In genomic region chr5:70252061-70252620, GRCm38 (mm10) we compare ENCODE assay signal across 25 mouse cellular contexts.
DNase-seq lines count a peak whose midpoint lies in the region; ATAC-seq and TF ChIP-seq lines count a peak whose summit lies in the region.
"Had no signal": no experiment of that assay in that cellular context is flagged by ENCODE, and none has a peak within 500 bp of the region (broad histone marks: within the 10 kb centered on the region; RNA-seq: fewer than 3 reads in every experiment).

No protein-coding gene starts in this region.

- no peak overlapping the region for H3K9ac ChIP-seq in midbrain, postnatal 0 days (replicated peaks; ENCODE audit: low read length, poor library complexity, severe bottlenecking)
- H3K9ac ChIP-seq in midbrain, embryonic 15.5 days: no peak overlapping the region
- H3K9ac ChIP-seq: embryonic facial prominence, embryonic 15.5 days; heart, embryonic 15.5 days; hindbrain, embryonic 14.5 days; liver, embryonic 15.5 days had no signal

- no peaks in the 10 kb centered on the region for H3K27me3 ChIP-seq in midbrain, postnatal 0 days (ENCODE audit: insufficient read depth, low read length)
- no peaks in the 10 kb centered on the region for H3K27me3 ChIP-seq in midbrain, embryonic 15.5 days (replicated peaks)
- H3K27me3 ChIP-seq: embryonic facial prominence, embryonic 15.5 days; heart, embryonic 15.5 days; liver, embryonic 15.5 days had no signal

- DNase-seq in frontal cortex, postnatal 14 days (ENCODE audit: low spot score in 2 of 2): no peak
- peak; percentile 3 for DNase-seq in midbrain, postnatal 0 days (ENCODE audit: low spot score)
- DNase-seq in left cerebral cortex, postnatal 36 days (ENCODE audit: low spot score in 2 of 2): peak; percentile 10 to 13
- no peak for DNase-seq in kidney, adult 9 months
- DNase-seq: adrenal gland, postnatal 14 days; cerebellum, adult 9-10 months; gastrocnemius, adult 2 months; heart, postnatal 36 days; kidney, adult 8-10 months; kidney, postnatal 14 days; liver; lung, postnatal 10 days; spleen, adult 18-20 months; thymus, postnatal 14 days had no signal

- H3K4me2 ChIP-seq in midbrain, postnatal 0 days (ENCODE audit: low read depth, low read length, poor library complexity, severe bottlenecking): no peak overlapping the region
- H3K4me2 ChIP-seq in midbrain, embryonic 15.5 days: no peak overlapping the region
- H3K4me2 ChIP-seq: embryonic facial prominence, embryonic 15.5 days; heart, embryonic 15.5 days; hindbrain, embryonic 14.5 days; liver, embryonic 15.5 days; midbrain, embryonic 11.5 days had no signal

- 58% methylated on average over 2 of the region's 2 CpGs for WGBS in midbrain, postnatal 0 days
- 81% methylated on average over 2 of the region's 2 CpGs for WGBS in midbrain, embryonic 15.5 days

- ATAC-seq in frontal cortex, adult (ENCODE audit: low TSS enrichment): peak; percentile 99
- ATAC-seq in midbrain, postnatal 0 days (ENCODE audit: low FRiP score): no peak
- ATAC-seq in midbrain, embryonic 15.5 days (replicated peaks): no peak
- ATAC-seq in megakaryocyte, adult 5-6 weeks (ENCODE audit: poor library complexity, severe bottlenecking): no peak
- ATAC-seq: forebrain, embryonic 14.5 days had no signal

- no peak for TF ChIP-seq POLR2A in cortical plate, adult 2 months (IDR thresholded peaks at IDR 0.05; ENCODE audit: extremely low read depth, insufficient read depth, low read length)

- no peak for TF ChIP-seq CTCF in midbrain, postnatal 0 days (IDR thresholded peaks at IDR 0.05)
- TF ChIP-seq CTCF in cortical plate, adult 2 months (IDR thresholded peaks at IDR 0.05; ENCODE audit: extremely low read depth, insufficient read depth, low read length): no peak

- no peaks in the 10 kb centered on the region for H3K9me3 ChIP-seq in midbrain, postnatal 0 days (ENCODE audit: low read length)
- H3K9me3 ChIP-seq in midbrain, embryonic 15.5 days: no peaks in the 10 kb centered on the region
- H3K9me3 ChIP-seq: embryonic facial prominence, embryonic 15.5 days; heart, embryonic 15.5 days; liver, embryonic 15.5 days had no signal

- H3K4me3 ChIP-seq in midbrain, postnatal 0 days (ENCODE audit: low read depth, low read length): no peak overlapping the region
- no peak overlapping the region for H3K4me3 ChIP-seq in midbrain, embryonic 15.5 days
- H3K4me3 ChIP-seq in cortical plate, adult 2 months (ENCODE audit: insufficient read depth, low read length): no peak overlapping the region
- H3K4me3 ChIP-seq: embryonic facial prominence, embryonic 15.5 days; gastrocnemius, adult 2 months; heart, embryonic 15.5 days; layer of hippocampus, adult 2 months; liver, embryonic 15.5 days had no signal

- intact Hi-C loops in left cerebral cortex, postnatal 36 days (cut with DNase I): no loop called here

- no peaks in the 10 kb centered on the region for H3K36me3 ChIP-seq in midbrain, postnatal 0 days (ENCODE audit: insufficient read depth, low read length)
- H3K36me3 ChIP-seq in midbrain, embryonic 15.5 days (replicated peaks): no peaks in the 10 kb centered on the region
- H3K36me3 ChIP-seq: embryonic facial prominence, embryonic 15.5 days; heart, embryonic 15.5 days; liver, embryonic 15.5 days had no signal

- H3K4me1 ChIP-seq in midbrain, postnatal 0 days (ENCODE audit: insufficient read depth, low read length): no peaks in the 10 kb centered on the region
- H3K4me1 ChIP-seq in midbrain, embryonic 15.5 days: no peaks in the 10 kb centered on the region
- H3K4me1 ChIP-seq in cortical plate, adult 2 months (ENCODE audit: control insufficient read depth, insufficient read depth, low read length): peaks cover 1% of the 10 kb centered on the region; the same call in 1 of the 2 replicates
- H3K4me1 ChIP-seq: embryonic facial prominence, embryonic 15.5 days; heart, embryonic 15.5 days; liver, embryonic 15.5 days had no signal

- no peak overlapping the region for H3K27ac ChIP-seq in midbrain, postnatal 0 days (ENCODE audit: low read depth, low read length)
- no peak overlapping the region for H3K27ac ChIP-seq in midbrain, embryonic 15.5 days
- H3K27ac ChIP-seq in cortical plate, adult 2 months (ENCODE audit: insufficient read depth, low read length): peak overlapping the region; percentile 48
- H3K27ac ChIP-seq: embryonic facial prominence, embryonic 15.5 days; gastrocnemius, adult 2 months; heart, embryonic 15.5 days; hindbrain, embryonic 14.5 days; layer of hippocampus, adult 2 months; liver, embryonic 15.5 days had no signal

Comparison
In these comparisons a context has a peak if more than half of its experiments do, and no peak if none do; other contexts are left out.
1. DNase-seq: peak in midbrain, postnatal 0 days (single experiment) and left cerebral cortex, postnatal 36 days (2 of 2); none in frontal cortex, postnatal 14 days (0 of 2) and kidney, adult 9 months (single experiment).